Mouse (Mus musculus): ENCODE data around the gene Sema4c. TPM values are rescaled to one million over a fixed set of nuclear protein-coding genes. Genes with fewer than 3 reads are reported as not detected.

Gene Sema4c
- polyA plus RNA-seq, 1 experiment from 2014 or later = 3.9 TPM

- no peak for ATAC-seq
Measured at GRCm38 (mm10) chr1:36535477-36536396, 22.4 kb downstream of the Sema4c start.

DNA sequence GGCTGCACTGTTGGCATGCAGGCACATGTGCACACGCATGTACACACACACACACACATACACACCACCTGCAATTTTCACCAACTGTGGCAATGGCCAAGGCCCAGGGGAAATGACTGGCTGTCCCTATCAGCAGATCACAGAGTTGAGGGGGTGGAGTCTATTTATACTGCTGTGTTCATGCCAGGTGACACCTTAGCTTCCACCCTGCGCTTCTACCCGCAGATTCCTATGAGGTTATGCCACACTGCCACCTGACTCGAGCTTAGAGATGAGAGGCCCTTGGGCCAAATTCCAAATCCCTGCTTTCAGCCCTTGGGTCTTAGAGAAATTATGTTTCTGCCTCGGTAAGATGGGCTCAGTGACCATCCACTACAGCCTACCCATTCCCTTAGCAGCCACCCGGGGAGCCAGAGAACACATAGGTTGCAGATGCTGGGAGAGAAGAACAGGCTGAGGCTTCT lies 23.5 kb downstream of the Sema4c start:
- H3K4me3 ChIP-seq (ENCODE audit: low read depth, low read length) = no peak overlapping the region
- no peaks in the 10 kb centered on the region; the same call in 1 of the 2 replicates for H3K4me1 ChIP-seq (replicated peaks; ENCODE audit: control insufficient read depth, insufficient read depth, low read length)
- 48% methylated on average over 6 of the region's 6 CpGs for WGBS
- peak; percentile 53 for TF ChIP-seq CTCF (IDR thresholded peaks at IDR 0.05; ENCODE audit: low read depth)
- H3K27ac ChIP-seq (ENCODE audit: low read depth, low read length) = no peak overlapping the region
- H3K9me3 ChIP-seq (ENCODE audit: control insufficient read depth) = no peaks in the 10 kb centered on the region
- no peak overlapping the region for H3K9ac ChIP-seq (ENCODE audit: low read depth, low read length)
- H3K27me3 ChIP-seq (replicated peaks; ENCODE audit: control insufficient read depth, insufficient read depth, low read length) = no peaks in the 10 kb centered on the region
- H3K36me3 ChIP-seq (ENCODE audit: control insufficient read depth, insufficient read depth) = peaks cover 24% of the 10 kb centered on the region
- peak; percentile 54 for ATAC-seq
- H3K4me2 ChIP-seq (replicated peaks; ENCODE audit: low read depth) = 0 out of 2 replicates have a peak overlapping the region, but pooled peaks have one; percentile 27

More at GRCm38 (mm10) chr1:36535477-36536396, 22.4 kb downstream of the Sema4c start:
- Histone ChIP-seq H3K9me3 (ENCODE audit: control insufficient read depth) (no peaks in the 10 kb centered on the region), H3K9ac (ENCODE audit: low read depth, low read length) (no peak overlapping the region), H3K4me1 (replicated peaks; ENCODE audit: control insufficient read depth, insufficient read depth, low read length) (no peaks in the 10 kb centered on the region; the same call in 1 of the 2 replicates), H3K4me3 (ENCODE audit: low read depth, low read length) (no peak overlapping the region), H3K27ac (ENCODE audit: low read depth, low read length) (no peak overlapping the region), H3K4me2 (replicated peaks; ENCODE audit: low read depth) (no peak overlapping the region), H3K27me3 (replicated peaks; ENCODE audit: control insufficient read depth, insufficient read depth, low read length) (no peaks in the 10 kb centered on the region), H3K36me3 (ENCODE audit: control insufficient read depth, insufficient read depth) (peaks cover 33% of the 10 kb centered on the region)
- 83% methylated on average over 11 of the region's 11 CpGs for WGBS
- TF ChIP-seq CTCF (IDR thresholded peaks at IDR 0.05; ENCODE audit: low read depth) = no peak

DNA sequence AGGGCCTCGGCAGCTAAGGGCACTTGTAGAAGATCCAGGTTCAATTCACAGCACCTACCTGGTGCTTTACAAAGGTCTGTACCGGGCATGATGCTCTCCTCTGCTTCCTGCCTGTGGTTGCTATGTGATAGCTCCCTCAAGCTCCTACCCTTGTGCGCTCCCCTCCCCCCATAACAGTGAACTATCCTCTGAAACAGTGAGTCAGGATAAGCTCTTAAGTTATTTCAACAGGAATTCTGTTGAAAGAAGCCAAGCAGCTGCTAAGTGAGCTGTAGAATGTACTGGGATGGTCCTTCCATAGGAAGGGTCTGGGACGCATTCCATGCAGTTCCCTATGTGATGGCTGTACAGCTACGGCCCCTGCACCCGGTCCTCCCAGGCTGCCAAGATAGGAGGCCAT lies 24.6 kb downstream of the Sema4c start:
- Histone ChIP-seq H3K4me1 (replicated peaks; ENCODE audit: control insufficient read depth, insufficient read depth, low read length) (no peaks in the 10 kb centered on the region; the same call in 1 of the 2 replicates), H3K27ac (ENCODE audit: low read depth, low read length) (no peak overlapping the region), H3K36me3 (ENCODE audit: control insufficient read depth, insufficient read depth) (peaks cover 15% of the 10 kb centered on the region), H3K9ac (ENCODE audit: low read depth, low read length) (no peak overlapping the region), H3K9me3 (ENCODE audit: control insufficient read depth) (no peaks in the 10 kb centered on the region), H3K4me2 (replicated peaks; ENCODE audit: low read depth) (no peak overlapping the region), H3K4me3 (ENCODE audit: low read depth, low read length) (no peak overlapping the region), H3K27me3 (replicated peaks; ENCODE audit: control insufficient read depth, insufficient read depth, low read length) (no peaks in the 10 kb centered on the region)
- TF ChIP-seq CTCF (IDR thresholded peaks at IDR 0.05; ENCODE audit: low read depth) = no peak
- no peak for ATAC-seq
- 79% methylated on average over 6 of the region's 6 CpGs for WGBS

- H3K27ac ChIP-seq (ENCODE audit: low read depth, low read length) = no peak overlapping the region
- H3K36me3 ChIP-seq (ENCODE audit: control insufficient read depth, insufficient read depth) = peaks cover 18% of the 10 kb centered on the region
- no peak for TF ChIP-seq CTCF (IDR thresholded peaks at IDR 0.05; ENCODE audit: low read depth)
Measured at GRCm38 (mm10) chr1:36531461-36531860, 26.7 kb downstream of the Sema4c start.

GRCm38 (mm10) chr1:36530962-36531361 lies 27.2 kb downstream of the Sema4c start:
- H3K9ac ChIP-seq (ENCODE audit: low read depth, low read length) = no peak overlapping the region
- no peak overlapping the region for H3K4me2 ChIP-seq (replicated peaks; ENCODE audit: low read depth)
- ATAC-seq = no peak
- no peak overlapping the region for H3K4me3 ChIP-seq (ENCODE audit: low read depth, low read length)
- peaks cover 17% of the 10 kb centered on the region for H3K36me3 ChIP-seq (ENCODE audit: control insufficient read depth, insufficient read depth)
- H3K9me3 ChIP-seq (ENCODE audit: control insufficient read depth) = no peaks in the 10 kb centered on the region
- 90% methylated on average over 7 of the region's 7 CpGs for WGBS
- H3K27ac ChIP-seq (ENCODE audit: low read depth, low read length) = no peak overlapping the region
- no peaks in the 10 kb centered on the region; the same call in 1 of the 2 replicates for H3K4me1 ChIP-seq (replicated peaks; ENCODE audit: control insufficient read depth, insufficient read depth, low read length)
- no peaks in the 10 kb centered on the region for H3K27me3 ChIP-seq (replicated peaks; ENCODE audit: control insufficient read depth, insufficient read depth, low read length)
- no peak for TF ChIP-seq CTCF (IDR thresholded peaks at IDR 0.05; ENCODE audit: low read depth)

More at GRCm38 (mm10) chr1:36531461-36531860, 26.7 kb downstream of the Sema4c start:
- Histone ChIP-seq H3K27me3 (replicated peaks; ENCODE audit: control insufficient read depth, insufficient read depth, low read length) (no peaks in the 10 kb centered on the region), H3K4me1 (replicated peaks; ENCODE audit: control insufficient read depth, insufficient read depth, low read length) (no peaks in the 10 kb centered on the region; the same call in 1 of the 2 replicates), H3K4me3 (ENCODE audit: low read depth, low read length) (no peak overlapping the region), H3K4me2 (replicated peaks; ENCODE audit: low read depth) (no peak overlapping the region), H3K9me3 (ENCODE audit: control insufficient read depth) (no peaks in the 10 kb centered on the region), H3K9ac (ENCODE audit: low read depth, low read length) (no peak overlapping the region)
- ATAC-seq = no peak
- 89% methylated on average over 12 of the region's 12 CpGs for WGBS

GRCm38 (mm10) chr1:36530485-36530884 lies 27.7 kb downstream of the Sema4c start:
- Histone ChIP-seq H3K4me2 (replicated peaks; ENCODE audit: low read depth) (no peak overlapping the region), H3K4me1 (replicated peaks; ENCODE audit: control insufficient read depth, insufficient read depth, low read length) (no peaks in the 10 kb centered on the region; the same call in 1 of the 2 replicates), H3K36me3 (ENCODE audit: control insufficient read depth, insufficient read depth) (peaks cover 22% of the 10 kb centered on the region), H3K4me3 (ENCODE audit: low read depth, low read length) (no peak overlapping the region), H3K27me3 (replicated peaks; ENCODE audit: control insufficient read depth, insufficient read depth, low read length) (no peaks in the 10 kb centered on the region), H3K27ac (ENCODE audit: low read depth, low read length) (no peak overlapping the region), H3K9me3 (ENCODE audit: control insufficient read depth) (no peaks in the 10 kb centered on the region), H3K9ac (ENCODE audit: low read depth, low read length) (no peak overlapping the region)
- no peak for ATAC-seq
- WGBS = 71% methylated on average over 8 of the region's 8 CpGs
- no peak for TF ChIP-seq CTCF (IDR thresholded peaks at IDR 0.05; ENCODE audit: low read depth)

Measured in intestine, postnatal 0 days (tissue).